Mouse (Mus musculus) neural tube, embryonic 12.5 days (tissue): ENCODE data around the gene Dupd1. TPM values are rescaled to one million over a fixed set of nuclear protein-coding genes. Genes with fewer than 3 reads are reported as not detected.

Source experiments
- ATAC-seq: fragments of 200-750 bp; cut with Nextera tagmentation; 2 replicates; pipeline ENCODE4 v1.8.0; 2017; ENCODE audit warnings: low read depth, mild to moderate bottlenecking, moderate TSS enrichment, moderate library complexity; ENCODE audit not compliant: low FRiP score
- H3K27ac ChIP-seq: fragments of 300-500 bp; sonication (generic); 2 replicates; pipeline ENCODE4 v1.5.1; 2016
- H3K27me3 ChIP-seq: fragments of 300-500 bp; sonication (generic); replicated peaks from 2 replicates; pipeline ENCODE4 v1.6.1; 2016; ENCODE audit warnings: mild to moderate bottlenecking
- H3K36me3 ChIP-seq: fragments of 300-500 bp; sonication (generic); 2 replicates; pipeline ENCODE4 v1.6.1; 2016; ENCODE audit warnings: mild to moderate bottlenecking
- H3K4me1 ChIP-seq: fragments of 300-500 bp; sonication (generic); 2 replicates; pipeline ENCODE4 v1.6.1; 2016
- H3K4me2 ChIP-seq: fragments of 300-500 bp; sonication (generic); replicated peaks from 2 replicates; pipeline ENCODE4 v1.6.1; 2016; ENCODE audit warnings: mild to moderate bottlenecking
- H3K4me3 ChIP-seq: fragments of 300-500 bp; sonication (generic); 2 replicates; pipeline ENCODE4 v1.5.1; 2016
- H3K9ac ChIP-seq: fragments of 300-500 bp; sonication (generic); 2 replicates; pipeline ENCODE4 v1.6.1; 2016; ENCODE audit warnings: mild to moderate bottlenecking
- H3K9me3 ChIP-seq: fragments of 300-500 bp; sonication (generic); 2 replicates; pipeline ENCODE4 v1.6.1; 2016; ENCODE audit warnings: mild to moderate bottlenecking
- WGBS: fragments of 180-500 bp; shearing (Covaris S2); methylation state at CpG from one replicate; pipeline ENCODE4 v1.1.7; 2016; 5-methylcytosine and 5-hydroxymethylcytosine counted together
- polyA plus RNA-seq: library from polyadenylated mRNA; unstranded; fragments of >200 nt; fragmentation: Nextera tagmentation; extraction: Ambion mirVana; gene quantifications from 2 replicates; pipeline ENCODE4 v1.2.1, GENCODE M21; 2016

Dupd1 gene
- polyA plus RNA-seq, 1 experiment from 2014 or later = not detected

DNA sequence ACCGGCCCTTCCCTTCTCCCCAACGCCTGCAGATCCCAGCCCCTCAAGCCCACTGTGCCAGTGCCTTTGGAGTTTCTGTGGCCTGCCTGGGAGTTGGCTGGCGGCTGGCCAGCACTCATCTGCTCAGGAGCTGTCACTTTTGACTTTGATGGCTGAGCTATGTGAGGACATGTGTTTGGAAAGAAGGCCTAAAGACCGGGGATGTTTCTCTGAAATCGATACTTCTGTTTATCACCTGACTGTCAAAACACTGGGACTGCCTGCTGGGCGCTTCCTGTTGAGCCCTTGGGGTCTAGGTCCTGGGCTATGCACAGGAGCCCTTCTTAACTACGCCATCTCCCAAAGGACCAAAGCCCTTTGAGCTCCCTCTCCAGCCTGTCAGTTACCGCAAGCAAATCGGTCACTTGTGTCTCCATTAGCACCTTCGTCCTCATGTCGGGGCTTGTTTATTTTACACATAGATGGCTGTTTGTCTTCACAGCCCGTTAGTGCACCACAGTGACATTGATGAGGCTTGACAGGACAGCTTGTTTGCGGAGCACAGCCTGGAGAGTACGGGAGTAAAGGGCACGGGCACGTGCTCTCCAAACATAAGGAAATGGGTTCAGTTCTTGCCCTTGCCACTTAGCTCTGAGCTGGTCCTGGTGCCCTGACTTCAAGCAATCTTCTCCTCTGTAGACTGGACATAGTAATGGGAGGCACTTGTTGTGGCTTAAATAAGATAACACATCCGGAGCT lies 5.4 kb upstream of the Dupd1 start:
- no peak overlapping the region for H3K4me2 ChIP-seq

DNA sequence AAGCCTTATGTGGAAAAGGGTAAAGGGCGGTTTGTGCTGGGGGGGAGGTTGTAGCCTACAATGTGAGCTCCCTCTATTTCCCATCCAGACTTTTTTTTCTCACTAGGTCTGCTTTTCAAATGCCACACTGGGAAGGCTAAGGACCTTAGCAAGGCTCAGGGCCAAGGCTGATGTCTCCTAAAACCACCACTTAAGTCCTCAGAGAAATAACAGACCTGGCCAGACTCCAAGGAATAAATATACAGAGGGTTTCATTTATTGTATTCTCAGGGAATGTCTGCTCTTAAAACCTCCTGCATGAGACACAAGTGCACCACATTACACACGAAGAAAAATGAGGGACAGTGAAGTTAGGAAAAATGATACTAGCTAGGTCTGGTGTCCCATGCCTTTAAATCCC lies 3.1 kb downstream of the Dupd1 start:
- no peak for ATAC-seq
- WGBS = 83% methylated on average over 2 of the region's 2 CpGs

More for the DNA sequence above, 5.4 kb upstream of the Dupd1 start:
- no peak for ATAC-seq
- 70% methylated on average over 17 of the region's 17 CpGs for WGBS
- no peaks in the 10 kb centered on the region for H3K27me3 ChIP-seq
- no peaks in the 10 kb centered on the region for H3K9me3 ChIP-seq
- H3K9ac ChIP-seq = no peak overlapping the region
- H3K27ac ChIP-seq = no peak overlapping the region
- no peak overlapping the region for H3K4me3 ChIP-seq
- H3K4me1 ChIP-seq = peaks cover 3% of the 10 kb centered on the region; the same call in 1 of the 2 replicates
- H3K36me3 ChIP-seq = no peaks in the 10 kb centered on the region

GRCm38 (mm10) chr14:21709545-21709944 lies 4.8 kb downstream of the Dupd1 start:
- Histone ChIP-seq H3K9me3 (no peaks in the 10 kb centered on the region), H3K36me3 (no peaks in the 10 kb centered on the region), H3K27ac (no peak overlapping the region), H3K4me3 (no peak overlapping the region), H3K4me1 (peaks cover 8% of the 10 kb centered on the region; the same call in 1 of the 2 replicates), H3K9ac (no peak overlapping the region), H3K27me3 (no peaks in the 10 kb centered on the region), H3K4me2 (no peak overlapping the region)
- WGBS = 64% methylated on average over 2 of the region's 2 CpGs
- ATAC-seq = no peak

More for the DNA sequence above, 3.1 kb downstream of the Dupd1 start:
- H3K4me2 ChIP-seq = no peak overlapping the region
- no peaks in the 10 kb centered on the region for H3K36me3 ChIP-seq
- H3K4me3 ChIP-seq = no peak overlapping the region
- H3K9ac ChIP-seq = no peak overlapping the region
- H3K4me1 ChIP-seq = peaks cover 8% of the 10 kb centered on the region; the same call in 1 of the 2 replicates
- no peak overlapping the region for H3K27ac ChIP-seq
- H3K9me3 ChIP-seq = no peaks in the 10 kb centered on the region
- no peaks in the 10 kb centered on the region for H3K27me3 ChIP-seq

DNA sequence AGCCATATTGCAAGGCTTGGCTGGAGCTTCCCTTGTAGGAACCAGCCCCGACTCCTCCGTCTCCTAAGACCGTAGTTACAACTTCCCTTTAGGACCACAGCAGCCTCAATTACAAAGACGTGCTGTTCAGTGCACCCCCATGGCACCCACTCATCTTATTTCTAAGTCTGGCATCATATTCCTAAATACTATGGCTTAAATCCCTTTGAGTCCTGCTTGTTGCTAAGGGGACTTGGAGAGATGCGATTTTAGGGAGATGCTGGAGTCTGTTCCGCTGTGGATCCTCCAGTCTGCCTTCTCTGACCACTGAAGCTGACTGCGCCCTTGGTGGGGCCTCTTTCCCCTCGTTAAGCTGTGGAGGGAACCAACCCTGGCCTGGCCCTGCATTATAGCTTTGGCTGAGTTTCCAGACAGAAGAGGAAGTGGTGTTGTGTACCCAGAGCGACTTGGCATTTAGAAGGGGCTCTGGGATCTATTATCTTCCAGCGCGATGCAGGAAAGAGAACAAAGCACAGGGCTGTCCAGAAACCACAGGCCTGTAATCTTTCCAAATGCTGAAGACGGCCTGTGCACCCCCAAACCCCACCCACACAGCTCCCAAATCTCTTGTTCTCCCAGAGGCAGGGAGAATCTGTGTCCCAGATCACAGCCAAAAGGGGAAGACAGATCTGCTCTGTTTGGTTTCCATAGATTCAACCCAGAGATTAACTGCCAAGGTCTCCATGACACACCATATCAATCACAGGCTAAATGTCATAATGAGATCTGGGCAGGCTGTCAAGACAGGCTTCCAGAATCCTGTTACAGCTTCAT lies 7.4 kb downstream of the Dupd1 start:
- Histone ChIP-seq H3K27me3 (no peaks in the 10 kb centered on the region), H3K27ac (no peak overlapping the region), H3K4me1 (peaks cover 8% of the 10 kb centered on the region; the same call in 1 of the 2 replicates), H3K9me3 (no peaks in the 10 kb centered on the region), H3K4me2 (no peak overlapping the region), H3K9ac (no peak overlapping the region), H3K36me3 (no peaks in the 10 kb centered on the region), H3K4me3 (no peak overlapping the region)
- no peak for ATAC-seq
- 62% methylated on average over 12 of the region's 12 CpGs for WGBS

DNA sequence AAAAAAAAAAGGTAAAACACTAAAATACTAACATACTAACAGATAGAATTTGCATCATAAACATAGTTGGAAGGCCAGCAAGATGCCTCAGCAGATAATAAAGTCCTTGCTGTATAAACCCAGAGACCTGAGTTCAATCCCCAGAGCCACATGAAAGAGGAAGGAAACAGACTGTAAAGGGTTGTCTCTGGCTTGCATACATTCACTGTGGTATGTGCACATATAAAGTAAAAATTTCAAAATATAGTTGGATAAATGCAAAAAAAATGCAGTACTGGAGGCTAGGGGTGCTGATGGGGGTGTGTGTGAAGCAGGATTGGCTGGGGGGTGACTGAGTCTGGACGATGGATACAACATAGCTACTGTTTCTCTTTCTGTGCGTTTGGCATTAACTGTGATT lies 8.9 kb downstream of the Dupd1 start:
- no peak overlapping the region for H3K4me2 ChIP-seq
- no peaks in the 10 kb centered on the region for H3K36me3 ChIP-seq
- H3K4me3 ChIP-seq = no peak overlapping the region
- no peak overlapping the region for H3K9ac ChIP-seq
- no peaks in the 10 kb centered on the region for H3K27me3 ChIP-seq
- WGBS = 88% methylated on average over 2 of the region's 2 CpGs
- no peaks in the 10 kb centered on the region for H3K9me3 ChIP-seq
- no peak overlapping the region for H3K27ac ChIP-seq
- ATAC-seq = no peak
- peaks cover 8% of the 10 kb centered on the region; the same call in 1 of the 2 replicates for H3K4me1 ChIP-seq

DNA sequence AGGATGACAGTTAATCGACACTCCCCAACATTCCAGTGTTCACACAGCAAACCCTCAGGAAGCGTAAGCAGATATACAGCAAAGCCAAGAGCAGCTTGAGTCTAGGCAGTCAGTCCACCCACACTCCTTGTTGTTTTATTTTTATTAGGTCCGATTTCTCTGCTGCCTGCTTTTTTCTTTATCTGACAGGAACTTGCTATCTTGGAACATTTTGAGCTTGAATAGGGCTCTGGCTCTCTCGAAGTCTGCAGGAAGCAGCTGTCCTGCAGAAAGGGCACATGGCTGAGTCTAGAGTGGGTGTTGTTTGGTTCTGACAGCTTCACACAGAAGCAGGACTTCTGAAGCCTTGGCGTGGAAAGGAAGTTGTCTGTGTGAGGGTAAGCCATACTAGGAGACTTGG lies 11.1 kb downstream of the Dupd1 start:
- Histone ChIP-seq H3K9ac (no peak overlapping the region), H3K4me3 (no peak overlapping the region), H3K36me3 (no peaks in the 10 kb centered on the region), H3K27ac (0 out of 2 replicates have a peak overlapping the region, but pooled peaks have one; percentile 2), H3K27me3 (no peaks in the 10 kb centered on the region), H3K4me2 (no peak overlapping the region), H3K9me3 (no peaks in the 10 kb centered on the region), H3K4me1 (peaks cover 8% of the 10 kb centered on the region; the same call in 1 of the 2 replicates)
- no peak for ATAC-seq
- WGBS = 85% methylated on average over 5 of the region's 5 CpGs

DNA sequence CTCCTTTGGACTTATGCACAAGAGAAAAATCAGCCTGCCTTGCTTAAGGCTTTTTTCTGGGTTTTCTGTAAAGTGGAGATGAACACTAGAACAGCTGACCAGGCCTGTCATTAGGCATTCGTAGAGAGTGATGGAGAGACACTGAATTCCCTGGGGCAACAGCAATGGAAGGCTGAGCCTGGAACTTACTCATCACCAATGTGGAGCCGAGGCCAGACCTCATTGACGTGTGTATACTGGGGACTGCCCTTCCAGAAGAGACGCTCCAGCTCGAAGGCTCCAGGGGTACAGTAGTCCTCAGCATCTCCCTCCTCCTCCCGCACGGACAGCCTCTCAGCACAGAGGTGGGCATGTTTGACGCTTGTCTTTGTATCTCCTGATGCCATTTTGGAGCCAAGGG lies 11.7 kb downstream of the Dupd1 start:
- no peaks in the 10 kb centered on the region for H3K36me3 ChIP-seq
- no peak overlapping the region for H3K9ac ChIP-seq
- no peaks in the 10 kb centered on the region for H3K9me3 ChIP-seq
- H3K4me3 ChIP-seq = no peak overlapping the region
- 89% methylated on average over 8 of the region's 8 CpGs for WGBS
- ATAC-seq = no peak
- H3K27me3 ChIP-seq = no peaks in the 10 kb centered on the region
- H3K27ac ChIP-seq = 0 out of 2 replicates have a peak overlapping the region, but pooled peaks have one; percentile 2
- peaks cover 8% of the 10 kb centered on the region; the same call in 1 of the 2 replicates for H3K4me1 ChIP-seq
- no peak overlapping the region for H3K4me2 ChIP-seq

GRCm38 (mm10) chr14:21696186-21696830 lies 18.1 kb downstream of the Dupd1 start:
- no peak for ATAC-seq
- Histone ChIP-seq H3K4me3 (no peak overlapping the region), H3K36me3 (no peaks in the 10 kb centered on the region), H3K9me3 (peaks cover 7% of the 10 kb centered on the region; the same call in 1 of the 2 replicates), H3K4me1 (no peaks in the 10 kb centered on the region), H3K27ac (no peak overlapping the region), H3K27me3 (no peaks in the 10 kb centered on the region), H3K4me2 (no peak overlapping the region), H3K9ac (no peak overlapping the region)
- WGBS = 72% methylated on average over 7 of the region's 7 CpGs

DNA sequence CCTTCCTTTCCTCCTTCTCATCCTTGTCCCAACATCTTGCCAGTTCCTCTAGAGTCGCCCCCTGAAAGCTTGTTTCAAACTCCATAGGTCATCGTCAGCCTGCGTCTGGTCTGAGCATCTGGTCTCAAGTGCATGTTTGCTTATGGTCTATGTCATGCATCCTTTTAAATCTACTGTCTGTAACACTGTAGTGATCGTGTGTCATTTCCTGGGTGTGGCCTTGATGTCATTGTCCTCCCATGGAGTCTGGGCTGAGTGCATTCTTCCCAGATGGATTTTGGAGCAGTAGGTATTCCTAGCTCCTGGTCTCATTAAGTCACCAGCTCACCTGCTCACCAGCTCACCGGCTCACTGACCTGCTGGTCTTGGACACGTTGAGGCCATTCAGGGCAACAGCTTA lies 19.4 kb downstream of the Dupd1 start:
- Histone ChIP-seq H3K9me3 (peaks cover 7% of the 10 kb centered on the region; the same call in 1 of the 2 replicates), H3K4me1 (no peaks in the 10 kb centered on the region), H3K36me3 (no peaks in the 10 kb centered on the region), H3K9ac (no peak overlapping the region), H3K27me3 (no peaks in the 10 kb centered on the region), H3K4me3 (no peak overlapping the region), H3K4me2 (no peak overlapping the region), H3K27ac (no peak overlapping the region)
- no peak for ATAC-seq
- 84% methylated on average over 6 of the region's 6 CpGs for WGBS

GRCm38 (mm10) chr14:21691070-21691469 lies 23.3 kb downstream of the Dupd1 start:
- no peak overlapping the region for H3K9ac ChIP-seq
- no peak for ATAC-seq
- no peaks in the 10 kb centered on the region for H3K36me3 ChIP-seq
- WGBS = 90% methylated on average over 3 of the region's 3 CpGs
- H3K27ac ChIP-seq = no peak overlapping the region
- H3K4me3 ChIP-seq = no peak overlapping the region
- peaks cover 8% of the 10 kb centered on the region for H3K4me1 ChIP-seq
- peaks cover 7% of the 10 kb centered on the region; the same call in 1 of the 2 replicates for H3K9me3 ChIP-seq
- H3K27me3 ChIP-seq = no peaks in the 10 kb centered on the region
- H3K4me2 ChIP-seq = no peak overlapping the region

GRCm38 (mm10) chr14:21686376-21687279 lies 27.7 kb downstream of the Dupd1 start:
- Histone ChIP-seq H3K9ac (0 out of 2 replicates have a peak overlapping the region, but pooled peaks have one; percentile 19), H3K27ac (no peak overlapping the region), H3K4me1 (peaks cover 19% of the 10 kb centered on the region), H3K4me3 (peak overlapping the region; percentile 30), H3K4me2 (peak overlapping the region; percentile 64), H3K9me3 (no peaks in the 10 kb centered on the region), H3K27me3 (no peaks in the 10 kb centered on the region), H3K36me3 (no peaks in the 10 kb centered on the region)
- no peak for ATAC-seq
- WGBS = 9% methylated on average over 49 of the region's 49 CpGs
